Mouse (Mus musculus): ENCODE data around the gene Sec23a. TPM values are rescaled to one million over a fixed set of nuclear protein-coding genes. Genes with fewer than 3 reads are reported as not detected.

The Sec23a gene
- polyA plus RNA-seq, 1 experiment from 2014 or later = 104 TPM

DNA sequence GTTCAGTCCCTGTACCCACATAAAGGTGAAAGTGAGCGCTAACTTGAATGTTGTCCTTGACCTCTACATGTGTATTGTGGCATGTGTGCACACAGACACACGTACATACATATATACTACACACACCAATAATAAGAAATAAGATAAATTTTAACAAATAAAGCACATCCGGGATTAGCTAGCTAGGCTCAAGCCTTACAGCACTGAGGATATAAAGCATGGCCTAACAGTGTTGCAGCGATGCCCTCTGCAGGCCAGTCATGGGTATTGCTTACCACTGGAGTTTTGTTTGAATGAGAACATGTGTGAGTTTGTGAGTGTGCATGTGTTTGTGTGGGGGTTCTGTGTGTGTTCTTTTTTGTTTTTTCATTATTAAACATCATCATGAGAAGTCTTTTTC, 47.2 kb downstream of the Sec23a start:
- peaks cover 59% of the 10 kb centered on the region for H3K36me3 ChIP-seq
- ATAC-seq = peak; percentile 56; the same call in 1 of the 2 replicates
- H3K4me2 ChIP-seq (replicated peaks) = no peak overlapping the region
- H3K4me3 ChIP-seq (replicated peaks) = no peak overlapping the region
- H3K9ac ChIP-seq (replicated peaks) = no peak overlapping the region
- 74% methylated on average over 4 of the region's 4 CpGs for WGBS
- no peaks in the 10 kb centered on the region for H3K9me3 ChIP-seq
- no peaks in the 10 kb centered on the region for H3K27me3 ChIP-seq
- no peak overlapping the region for H3K27ac ChIP-seq
- H3K4me1 ChIP-seq (replicated peaks) = no peaks in the 10 kb centered on the region

- no peaks in the 10 kb centered on the region for H3K27me3 ChIP-seq
- H3K27ac ChIP-seq = no peak overlapping the region
- no peak overlapping the region for H3K4me2 ChIP-seq (replicated peaks)
- H3K36me3 ChIP-seq = peaks cover 40% of the 10 kb centered on the region
- H3K9ac ChIP-seq (replicated peaks) = no peak overlapping the region
- H3K4me1 ChIP-seq (replicated peaks) = no peaks in the 10 kb centered on the region
- no peak overlapping the region for H3K4me3 ChIP-seq (replicated peaks)
- no peaks in the 10 kb centered on the region for H3K9me3 ChIP-seq
- 94% methylated on average over 1 of the region's 1 CpGs for WGBS
- ATAC-seq = no peak
Measured at GRCm38 (mm10) chr12:58960844-58961243, 51.0 kb downstream of the Sec23a start.

DNA sequence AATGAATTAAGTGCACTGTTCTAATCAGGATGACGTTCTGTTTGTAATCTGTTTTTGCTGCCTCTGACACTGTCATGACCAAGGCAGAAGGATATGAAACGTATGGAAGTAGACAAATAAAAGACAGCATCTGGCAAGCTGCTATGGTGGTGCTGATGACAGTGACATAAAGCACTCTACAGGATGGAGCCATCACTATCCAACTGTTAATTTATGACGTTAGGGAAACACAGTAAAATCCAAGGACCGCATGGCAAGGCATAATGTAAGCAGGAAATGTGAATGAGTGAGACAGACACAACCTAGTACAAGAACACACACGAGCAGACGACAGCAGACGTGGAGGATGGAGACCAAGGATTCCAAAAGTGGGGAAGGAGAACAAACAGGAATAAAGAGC, 55.2 kb downstream of the Sec23a start:
- H3K27ac ChIP-seq = no peak overlapping the region
- no peak overlapping the region for H3K4me2 ChIP-seq (replicated peaks)
- H3K27me3 ChIP-seq = no peaks in the 10 kb centered on the region
- 86% methylated on average over 7 of the region's 7 CpGs for WGBS
- H3K9ac ChIP-seq (replicated peaks) = no peak overlapping the region
- no peaks in the 10 kb centered on the region for H3K4me1 ChIP-seq (replicated peaks)
- no peaks in the 10 kb centered on the region for H3K9me3 ChIP-seq
- no peak overlapping the region for H3K4me3 ChIP-seq (replicated peaks)
- ATAC-seq = no peak
- peaks cover 11% of the 10 kb centered on the region; the same call in 1 of the 2 replicates for H3K36me3 ChIP-seq

DNA sequence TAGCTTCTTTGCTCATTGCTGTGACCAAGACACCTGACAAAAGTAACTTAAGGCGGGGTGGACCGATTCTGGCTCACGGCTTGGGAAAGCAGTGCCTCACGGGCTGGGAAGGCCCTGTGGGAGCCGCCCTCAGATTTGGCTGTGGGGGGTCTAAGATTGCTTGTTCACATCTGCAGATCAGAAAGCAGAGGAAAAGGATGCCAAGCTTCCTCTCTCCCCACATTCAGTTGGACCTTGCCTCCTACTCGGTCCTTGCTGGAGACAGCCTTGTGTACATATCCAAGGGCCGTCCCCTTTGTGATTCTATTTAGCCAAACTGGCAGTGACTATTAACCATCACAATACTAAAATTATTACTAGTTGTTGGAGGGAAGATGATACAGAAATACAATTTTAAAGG, 55.7 kb downstream of the Sec23a start:
- Histone ChIP-seq H3K27me3 (no peaks in the 10 kb centered on the region), H3K36me3 (peaks cover 11% of the 10 kb centered on the region; the same call in 1 of the 2 replicates), H3K4me3 (replicated peaks) (no peak overlapping the region), H3K4me2 (replicated peaks) (no peak overlapping the region), H3K9me3 (no peaks in the 10 kb centered on the region), H3K4me1 (replicated peaks) (no peaks in the 10 kb centered on the region), H3K9ac (replicated peaks) (no peak overlapping the region), H3K27ac (no peak overlapping the region)
- WGBS = 69% methylated on average over 7 of the region's 7 CpGs
- ATAC-seq = no peak

DNA sequence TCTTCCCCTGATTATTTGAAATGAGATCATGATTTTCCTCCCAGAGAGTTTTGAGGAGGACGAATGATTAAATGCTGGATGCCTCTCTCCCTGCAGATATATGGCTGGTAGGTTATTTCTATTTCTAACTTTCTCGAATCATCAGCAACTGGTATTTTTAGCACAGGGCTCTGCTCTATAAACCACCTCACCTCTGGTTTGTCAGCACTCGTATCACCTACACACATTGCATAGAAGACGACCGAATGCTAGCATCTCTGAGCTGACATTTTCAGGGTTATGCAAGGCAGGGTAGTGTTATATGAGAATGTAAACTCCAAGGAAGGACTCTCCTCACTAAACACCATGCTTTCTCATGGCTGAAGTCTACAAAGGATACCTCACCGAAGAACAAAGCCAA, 63.9 kb downstream of the Sec23a start:
- no peaks in the 10 kb centered on the region for H3K27me3 ChIP-seq
- no peak for ATAC-seq
- H3K4me2 ChIP-seq (replicated peaks) = no peak overlapping the region
- H3K27ac ChIP-seq = no peak overlapping the region
- no peaks in the 10 kb centered on the region for H3K9me3 ChIP-seq
- no peaks in the 10 kb centered on the region for H3K36me3 ChIP-seq
- no peaks in the 10 kb centered on the region for H3K4me1 ChIP-seq (replicated peaks)
- WGBS = 95% methylated on average over 6 of the region's 6 CpGs
- H3K4me3 ChIP-seq (replicated peaks) = no peak overlapping the region
- H3K9ac ChIP-seq (replicated peaks) = no peak overlapping the region

GRCm38 (mm10) chr12:58947231-58947630, 64.6 kb downstream of the Sec23a start:
- Histone ChIP-seq H3K9me3 (no peaks in the 10 kb centered on the region), H3K9ac (replicated peaks) (no peak overlapping the region), H3K36me3 (no peaks in the 10 kb centered on the region), H3K4me2 (replicated peaks) (no peak overlapping the region), H3K27ac (no peak overlapping the region), H3K4me3 (replicated peaks) (no peak overlapping the region), H3K4me1 (replicated peaks) (no peaks in the 10 kb centered on the region), H3K27me3 (no peaks in the 10 kb centered on the region)
- no peak for ATAC-seq
- 27% methylated on average over 4 of the region's 4 CpGs for WGBS

DNA sequence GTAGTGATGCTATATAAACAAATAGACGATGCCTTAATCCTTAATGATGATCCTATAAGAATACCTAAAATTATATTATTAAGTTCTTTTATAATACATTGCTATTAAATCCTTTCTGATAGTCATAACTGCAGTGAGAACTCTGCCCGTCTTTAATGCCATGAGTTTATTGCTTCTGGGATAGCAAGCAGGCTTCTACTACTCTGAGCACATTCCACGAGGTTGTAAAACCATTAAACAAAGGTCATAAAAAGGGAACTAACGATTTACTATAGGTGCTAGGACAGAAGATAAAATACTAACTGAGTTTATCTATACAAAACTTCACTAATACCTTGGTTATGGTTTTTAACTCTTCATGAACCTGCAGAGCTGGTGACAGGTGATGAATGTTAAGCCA, 69.3 kb downstream of the Sec23a start:
- Histone ChIP-seq H3K27ac (no peak overlapping the region), H3K9ac (replicated peaks) (no peak overlapping the region), H3K9me3 (no peaks in the 10 kb centered on the region), H3K36me3 (no peaks in the 10 kb centered on the region), H3K4me1 (replicated peaks) (no peaks in the 10 kb centered on the region), H3K27me3 (no peaks in the 10 kb centered on the region), H3K4me3 (replicated peaks) (no peak overlapping the region), H3K4me2 (replicated peaks) (no peak overlapping the region)
- no peak for ATAC-seq
- 88% methylated on average over 4 of the region's 4 CpGs for WGBS

DNA sequence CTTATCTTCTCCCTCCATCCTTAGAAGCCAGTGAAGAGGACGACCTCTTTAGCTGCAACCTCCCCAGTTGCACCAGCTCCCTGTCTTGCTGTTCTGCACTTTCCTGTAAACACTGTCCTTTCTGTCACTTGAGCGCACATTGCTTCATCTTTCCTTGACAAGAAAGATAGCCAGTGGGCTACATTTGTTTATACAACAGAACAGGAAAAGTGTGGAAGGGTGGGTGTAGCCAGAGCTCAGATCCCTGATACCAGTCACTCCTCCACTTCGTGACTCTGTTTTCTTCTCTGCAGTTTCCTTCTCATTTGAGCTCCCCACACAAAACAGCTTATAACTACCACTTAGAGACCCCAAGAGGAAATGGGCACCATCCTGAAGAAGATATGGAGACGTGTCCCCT, 77.2 kb downstream of the Sec23a start:
- H3K4me2 ChIP-seq (replicated peaks) = no peak overlapping the region
- H3K36me3 ChIP-seq = no peaks in the 10 kb centered on the region
- no peaks in the 10 kb centered on the region for H3K9me3 ChIP-seq
- no peak overlapping the region for H3K9ac ChIP-seq (replicated peaks)
- no peaks in the 10 kb centered on the region for H3K4me1 ChIP-seq (replicated peaks)
- 79% methylated on average over 4 of the region's 4 CpGs for WGBS
- no peak overlapping the region for H3K27ac ChIP-seq
- ATAC-seq = no peak
- no peak overlapping the region for H3K4me3 ChIP-seq (replicated peaks)
- no peaks in the 10 kb centered on the region for H3K27me3 ChIP-seq

GRCm38 (mm10) chr12:58924996-58925395, 86.8 kb downstream of the Sec23a start:
- H3K36me3 ChIP-seq = no peaks in the 10 kb centered on the region
- H3K27ac ChIP-seq = no peak overlapping the region
- 91% methylated on average over 15 of the region's 15 CpGs for WGBS
- no peak overlapping the region for H3K4me2 ChIP-seq (replicated peaks)
- H3K27me3 ChIP-seq = no peaks in the 10 kb centered on the region
- no peaks in the 10 kb centered on the region for H3K4me1 ChIP-seq (replicated peaks)
- ATAC-seq = no peak
- H3K9me3 ChIP-seq = no peaks in the 10 kb centered on the region
- H3K4me3 ChIP-seq (replicated peaks) = no peak overlapping the region
- H3K9ac ChIP-seq (replicated peaks) = no peak overlapping the region

DNA sequence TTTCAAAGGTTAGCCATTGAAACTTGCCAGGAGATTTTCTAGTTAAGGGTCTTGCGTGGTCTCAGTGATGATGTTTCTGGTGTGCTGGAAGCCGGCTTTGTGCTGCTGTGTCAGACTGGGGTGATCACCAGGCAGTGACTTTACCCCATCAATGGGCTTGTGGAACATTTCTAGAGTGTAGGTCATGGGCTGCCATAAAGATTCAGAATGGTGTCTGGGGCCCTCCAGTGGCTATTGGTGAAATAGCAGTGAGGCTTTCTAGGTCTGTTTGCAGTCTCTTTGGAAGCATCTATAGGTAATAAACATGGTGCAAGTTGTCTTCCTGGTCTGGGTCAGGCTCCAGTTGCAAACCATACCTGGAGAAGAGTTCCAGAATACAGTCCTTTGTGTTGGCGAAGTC, 87.8 kb downstream of the Sec23a start:
- Histone ChIP-seq H3K9ac (replicated peaks) (no peak overlapping the region), H3K27me3 (no peaks in the 10 kb centered on the region), H3K4me2 (replicated peaks) (no peak overlapping the region), H3K4me3 (replicated peaks) (no peak overlapping the region), H3K4me1 (replicated peaks) (no peaks in the 10 kb centered on the region), H3K9me3 (no peaks in the 10 kb centered on the region), H3K36me3 (no peaks in the 10 kb centered on the region), H3K27ac (no peak overlapping the region)
- ATAC-seq = no peak
- 83% methylated on average over 3 of the region's 3 CpGs for WGBS

DNA sequence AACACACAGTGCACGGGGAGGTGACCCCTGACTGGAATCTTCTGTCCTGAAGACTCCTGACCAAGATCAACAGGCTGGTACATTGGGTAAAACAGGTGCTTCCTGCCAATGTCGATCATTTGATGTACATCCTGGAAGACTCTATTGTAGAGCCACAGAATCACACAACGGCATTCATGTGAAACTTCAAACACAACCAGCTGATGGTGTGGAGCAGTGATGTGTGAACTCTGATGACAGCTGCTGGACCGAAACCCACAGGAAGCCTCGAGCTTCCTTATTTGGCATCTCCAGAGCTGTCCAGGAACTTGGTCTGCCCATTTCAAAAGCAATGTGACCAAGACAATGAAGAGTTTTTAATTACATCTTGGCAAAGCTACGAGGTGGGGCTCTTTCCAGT, 91.0 kb downstream of the Sec23a start:
- 84% methylated on average over 6 of the region's 6 CpGs for WGBS
- ATAC-seq = no peak
- H3K27ac ChIP-seq = no peak overlapping the region

GRCm38 (mm10) chr12:58919516-58919915, 92.3 kb downstream of the Sec23a start:
- no peak for ATAC-seq
- no peaks in the 10 kb centered on the region for H3K4me1 ChIP-seq (replicated peaks)
- WGBS = 78% methylated on average over 3 of the region's 3 CpGs

More for the DNA sequence above, 91.0 kb downstream of the Sec23a start:
- H3K4me2 ChIP-seq (replicated peaks) = no peak overlapping the region
- no peak overlapping the region for H3K9ac ChIP-seq (replicated peaks)
- H3K9me3 ChIP-seq = no peaks in the 10 kb centered on the region
- no peaks in the 10 kb centered on the region for H3K4me1 ChIP-seq (replicated peaks)
- no peak overlapping the region for H3K4me3 ChIP-seq (replicated peaks)
- H3K36me3 ChIP-seq = no peaks in the 10 kb centered on the region
- no peaks in the 10 kb centered on the region for H3K27me3 ChIP-seq

GRCm38 (mm10) chr12:58909826-58910225, 102.0 kb downstream of the Sec23a start:
- Histone ChIP-seq H3K36me3 (no peaks in the 10 kb centered on the region), H3K4me2 (replicated peaks) (no peak overlapping the region), H3K4me1 (replicated peaks) (no peaks in the 10 kb centered on the region), H3K9me3 (no peaks in the 10 kb centered on the region), H3K9ac (replicated peaks) (no peak overlapping the region), H3K27ac (no peak overlapping the region), H3K27me3 (no peaks in the 10 kb centered on the region), H3K4me3 (replicated peaks) (no peak overlapping the region)
- 85% methylated on average over 4 of the region's 4 CpGs for WGBS
- ATAC-seq = no peak

More at GRCm38 (mm10) chr12:58919516-58919915, 92.3 kb downstream of the Sec23a start:
- Histone ChIP-seq H3K4me2 (replicated peaks) (no peak overlapping the region), H3K9ac (replicated peaks) (no peak overlapping the region), H3K4me3 (replicated peaks) (no peak overlapping the region), H3K27me3 (no peaks in the 10 kb centered on the region), H3K27ac (no peak overlapping the region), H3K36me3 (no peaks in the 10 kb centered on the region), H3K9me3 (no peaks in the 10 kb centered on the region)
